Mouse (Mus musculus) spleen, adult 2 months (tissue): ENCODE measurements at regions not wholly inside any gene's neighbourhood (a gene's known extent, or its start where the extent isn't known, plus 50 kb on each side); places are given as distances from the start of the nearest gene placed in this dataset.

Experiments used
- DNase-seq, 2 experiments: peaks; one replicate each; pipeline versions ENCODE4 v3.0.0 to v3.0.0-alpha.2; 2012 to 2021; ENCODE audit warnings: low spot score in 2 of 2, low read depth in 1 of 2
- H3K27ac ChIP-seq: fragments of 200-500 bp; 2 replicates; pipeline ENCODE4 v1.5.1; 2012; ENCODE audit warnings: low read length, inconsistent platforms; ENCODE audit not compliant: insufficient read depth
- H3K27me3 ChIP-seq: fragments of 200-500 bp; 2 replicates; pipeline ENCODE4 v1.6.1; 2012; ENCODE audit warnings: mild to moderate bottlenecking, moderate library complexity, low read length, inconsistent platforms; ENCODE audit not compliant: control insufficient read depth, insufficient read depth
- H3K36me3 ChIP-seq: fragments of 200-500 bp; 2 replicates; pipeline ENCODE4 v1.6.1; 2012; ENCODE audit warnings: mild to moderate bottlenecking, low read length, inconsistent platforms; ENCODE audit not compliant: control insufficient read depth, insufficient read depth
- H3K4me1 ChIP-seq: fragments of 200-500 bp; 2 replicates; pipeline ENCODE4 v1.6.1; 2011; ENCODE audit warnings: inconsistent platforms; ENCODE audit not compliant: control insufficient read depth, insufficient read depth, insufficient read length
- H3K4me3 ChIP-seq: fragments of 200-500 bp; 2 replicates; pipeline ENCODE4 v1.5.1; 2011; ENCODE audit warnings: mild to moderate bottlenecking, inconsistent platforms; ENCODE audit not compliant: insufficient read depth, insufficient read length; ENCODE audit errors: extremely low read depth
- CTCF ChIP-seq: fragments of 200-500 bp; IDR thresholded peaks from 2 replicates; pipeline ENCODE4 v1.5.1; 2011; ENCODE audit warnings: mild to moderate bottlenecking, inconsistent platforms; ENCODE audit not compliant: insufficient read depth, insufficient read length, insufficient replicate concordance; ENCODE audit errors: extremely low read depth
- POLR2A ChIP-seq: fragments of 200-500 bp; IDR thresholded peaks from 2 replicates; pipeline ENCODE4 v1.6.1; 2011; ENCODE audit warnings: low read depth, low read length, inconsistent platforms
- WGBS: fragments of 180-500 bp; shearing (Covaris S2); methylation state at CpG from one replicate; pipeline ENCODE4 v1.1.7; 2018; 5-methylcytosine and 5-hydroxymethylcytosine counted together

DNA sequence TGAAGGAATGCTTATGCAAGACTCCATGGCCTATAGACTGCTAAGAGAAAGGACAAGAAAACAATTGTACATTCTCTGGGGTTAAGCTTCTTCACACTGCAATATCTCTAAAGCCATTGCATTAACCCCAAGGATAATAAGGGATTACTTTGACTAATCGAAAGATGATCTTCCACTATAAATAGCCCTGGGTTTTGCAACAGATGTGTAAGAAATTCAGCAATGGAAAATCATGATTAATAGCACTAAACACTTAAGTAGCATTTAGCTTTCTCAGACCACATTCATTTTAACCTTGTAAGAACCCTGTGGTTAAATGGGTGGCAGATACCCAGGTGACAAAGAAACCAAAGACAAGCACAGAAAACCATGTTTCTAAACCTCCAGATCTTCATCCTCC lies 71.1 kb upstream of the Far2 start:
- H3K4me3 ChIP-seq: no peak overlapping the region
- TF ChIP-seq CTCF (no peak), POLR2A (no peak)
- H3K27ac ChIP-seq: no peak overlapping the region
- DNase-seq: no peak
- no peaks in the 10 kb centered on the region for H3K27me3 ChIP-seq
- H3K36me3 ChIP-seq: no peaks in the 10 kb centered on the region
- WGBS: 86% methylated on average over 1 of the region's 1 CpGs
- H3K4me1 ChIP-seq: no peaks in the 10 kb centered on the region

DNA sequence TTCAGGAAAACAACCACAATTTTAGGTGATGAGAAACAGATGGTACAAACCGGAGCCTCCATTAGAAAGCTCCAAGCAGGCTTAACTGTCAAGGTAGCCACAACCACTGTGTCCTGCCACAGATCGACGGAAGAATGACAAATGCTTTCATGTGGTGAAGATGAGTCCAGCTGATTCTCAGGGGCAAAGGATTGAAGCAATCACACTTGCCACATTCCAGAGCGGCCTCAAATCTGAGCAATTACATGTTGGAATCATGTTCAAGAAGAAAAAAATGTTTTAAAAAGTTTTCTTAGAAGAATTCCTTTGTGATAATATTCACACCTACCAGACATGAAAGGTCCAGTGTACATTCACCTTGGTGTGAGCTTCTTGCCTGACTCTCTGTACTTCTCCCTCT lies 57.7 kb upstream of the Far2 start:
- Histone ChIP-seq H3K27ac (no peak overlapping the region), H3K4me3 (no peak overlapping the region), H3K27me3 (no peaks in the 10 kb centered on the region), H3K4me1 (no peaks in the 10 kb centered on the region), H3K36me3 (no peaks in the 10 kb centered on the region)
- 85% methylated on average over 4 of the region's 4 CpGs for WGBS
- TF ChIP-seq CTCF (no peak), POLR2A (no peak)
- DNase-seq: no peak
